Mouse (Mus musculus) midbrain, embryonic 13.5 days (tissue): ENCODE results near the gene Pigk. TPM values are rescaled to one million over a fixed set of nuclear protein-coding genes. Genes with fewer than 3 reads are reported as not detected.

Experiments
- ATAC-seq: fragments of 200-750 bp; cut with Nextera tagmentation; 2 replicates; pipeline ENCODE4 v1.8.0; 2017; ENCODE audit warnings: mild to moderate bottlenecking, moderate TSS enrichment, moderate library complexity
- H3K27ac ChIP-seq: fragments of 300-500 bp; sonication (generic); 2 replicates; pipeline ENCODE4 v1.5.1; 2015; ENCODE audit warnings: inconsistent platforms, mild to moderate bottlenecking, moderate library complexity
- H3K27me3 ChIP-seq: fragments of 300-500 bp; sonication (generic); 2 replicates; pipeline ENCODE4 v1.6.1; 2015; ENCODE audit warnings: mild to moderate bottlenecking, inconsistent platforms
- H3K36me3 ChIP-seq: fragments of 300-500 bp; sonication (generic); 2 replicates; pipeline ENCODE4 v1.6.1; 2015; ENCODE audit warnings: mild to moderate bottlenecking, inconsistent platforms
- H3K4me1 ChIP-seq: fragments of 300-500 bp; sonication (generic); replicated peaks from 2 replicates; pipeline ENCODE4 v1.6.1; 2015; ENCODE audit warnings: inconsistent platforms
- H3K4me2 ChIP-seq: fragments of 300-500 bp; sonication (generic); replicated peaks from 2 replicates; pipeline ENCODE4 v1.6.1; 2015; ENCODE audit warnings: moderate library complexity, mild to moderate bottlenecking, inconsistent platforms
- H3K4me3 ChIP-seq: fragments of 300-500 bp; sonication (generic); replicated peaks from 2 replicates; pipeline ENCODE4 v1.5.1; 2015; ENCODE audit warnings: mild to moderate bottlenecking, inconsistent platforms
- H3K9ac ChIP-seq: fragments of 300-500 bp; sonication (generic); replicated peaks from 2 replicates; pipeline ENCODE4 v1.6.1; 2015; ENCODE audit warnings: mild to moderate bottlenecking, inconsistent platforms
- H3K9me3 ChIP-seq: fragments of 300-500 bp; sonication (generic); 2 replicates; pipeline ENCODE4 v1.6.1; 2016; ENCODE audit warnings: mild to moderate bottlenecking, inconsistent platforms
- WGBS: fragments of 180-500 bp; shearing (Covaris S2); methylation state at CpG from one replicate; pipeline ENCODE4 v1.1.7; 2015; 5-methylcytosine and 5-hydroxymethylcytosine counted together
- polyA plus RNA-seq: library from polyadenylated mRNA; unstranded; fragments of >200 nt; fragmentation: Nextera tagmentation; extraction: Ambion mirVana; gene quantifications from 2 replicates; pipeline ENCODE4 v1.2.1, GENCODE M21; 2015

Gene Pigk
- polyA plus RNA-seq, result 35.9 and 45.9 TPM in 2 replicates

DNA sequence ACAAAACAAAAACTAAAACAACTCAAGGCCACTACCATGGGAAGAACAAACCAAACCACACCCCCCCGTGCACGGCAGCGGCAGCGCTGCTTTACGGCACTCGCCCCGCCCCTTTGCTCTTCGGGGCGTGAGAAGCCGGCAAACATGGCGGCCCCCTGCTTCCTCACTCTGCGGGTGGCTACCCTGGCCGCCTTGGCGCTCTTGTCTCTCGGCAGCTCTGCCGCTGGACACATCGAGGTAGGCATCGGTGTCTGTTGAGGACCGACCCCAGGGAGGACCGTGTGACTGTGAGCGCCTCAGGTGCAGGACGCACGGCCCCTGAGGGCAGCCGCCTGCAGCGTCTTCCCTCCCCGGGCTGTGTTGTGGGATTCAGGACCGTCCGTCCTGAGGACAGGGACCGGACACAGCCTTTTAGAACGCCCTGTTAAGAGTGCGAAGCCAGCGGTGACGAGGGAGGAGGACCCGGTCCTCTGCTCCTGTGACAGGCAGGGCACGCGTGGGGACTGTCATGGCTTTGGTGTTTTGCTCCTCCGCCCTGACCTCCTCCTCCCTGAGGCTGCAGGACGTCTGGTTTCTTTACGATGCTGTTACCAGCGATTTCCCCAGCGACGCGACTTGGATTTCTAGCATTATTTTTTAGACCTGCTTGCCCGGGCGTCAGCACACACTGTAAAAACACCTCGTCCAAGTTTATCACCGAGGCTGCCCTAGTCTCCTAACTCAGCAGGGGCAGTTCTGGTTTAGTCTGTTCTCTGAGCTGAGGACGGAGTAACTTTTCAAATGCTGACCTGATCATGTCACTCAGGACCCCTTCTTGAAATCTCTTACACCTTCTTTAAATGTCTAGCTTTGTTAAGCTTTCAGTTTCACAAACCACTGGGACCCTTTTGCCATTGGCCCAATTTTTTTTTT, at the start of gene Pigk:
TSS of gene Pigk (plus strand) at position 110 of the 912 bp plus-strand sequence.
- peak within 1 kb of the TSS; percentile 99 for H3K4me3 ChIP-seq
- under 1% methylated on average over 48 of the region's 48 CpGs for WGBS
- H3K4me1 ChIP-seq, result peaks cover 14% of the 10 kb centered on the region
- peak; percentile 92 for ATAC-seq
- H3K4me2 ChIP-seq, result peak within 1 kb of the TSS; percentile 76
- peaks cover 10% of the 10 kb centered on the region for H3K36me3 ChIP-seq
- H3K9me3 ChIP-seq, result no peaks in the 10 kb centered on the region
- no peaks in the 10 kb centered on the region for H3K27me3 ChIP-seq
- peak within 1 kb of the TSS; percentile 92 for H3K9ac ChIP-seq
- H3K27ac ChIP-seq, result peak within 1 kb of the TSS; percentile 62

GRCm38 (mm10) chr3:152666991-152667355, 46.9 kb upstream of the Pigk start:
- peak overlapping the region; percentile 98 for H3K4me2 ChIP-seq

DNA sequence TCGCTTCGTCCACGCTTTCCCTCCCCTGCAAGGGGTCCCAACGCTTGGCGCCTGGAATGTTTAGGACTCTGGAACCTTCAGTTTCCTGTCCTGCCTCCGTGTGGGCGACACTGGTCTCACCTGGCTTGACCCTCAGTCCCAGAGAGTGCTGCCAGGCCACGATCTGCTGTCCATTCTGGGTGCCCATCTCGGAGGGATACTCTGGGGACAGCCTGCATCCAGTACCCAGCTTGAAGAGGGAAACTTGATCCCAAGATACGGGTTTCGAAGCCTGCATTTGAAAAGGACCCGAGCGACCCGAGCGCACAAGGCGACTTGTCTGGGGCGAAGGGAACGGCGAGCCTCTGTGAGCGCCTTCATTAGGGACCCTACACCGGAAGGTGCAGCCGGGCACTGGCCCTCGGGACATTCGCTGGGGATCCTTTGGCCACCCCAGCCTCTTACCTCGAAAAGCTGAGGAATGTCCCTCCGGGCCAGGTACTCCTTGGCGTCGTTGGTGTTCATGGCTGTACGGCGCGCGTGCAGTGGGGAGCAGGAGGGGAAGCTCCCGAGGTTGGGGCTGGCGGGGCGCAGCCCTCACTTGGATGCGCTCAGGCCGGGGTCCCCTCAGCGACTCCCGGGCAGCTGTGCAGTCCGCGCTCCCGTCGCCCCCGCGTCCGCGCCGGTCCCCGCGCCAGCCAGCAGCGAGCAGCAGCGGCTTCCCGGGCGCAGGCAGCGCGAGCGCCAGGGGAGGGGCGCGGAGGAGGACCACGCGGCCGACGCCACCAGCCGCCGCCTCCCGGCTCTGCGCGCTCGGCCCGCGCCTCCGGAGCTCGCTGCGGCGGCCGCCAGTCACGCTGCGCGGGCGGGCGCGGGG, 46.3 kb upstream of the Pigk start:
- Histone ChIP-seq H3K4me2 (peak overlapping the region; percentile 98), H3K4me1 (peaks cover 12% of the 10 kb centered on the region), H3K27me3 (peaks cover 47% of the 10 kb centered on the region), H3K9ac (peak overlapping the region; percentile 70), H3K36me3 (no peaks in the 10 kb centered on the region), H3K4me3 (peak overlapping the region; percentile 59), H3K27ac (no peak overlapping the region), H3K9me3 (no peaks in the 10 kb centered on the region)
- under 1% methylated on average over 59 of the region's 82 CpGs for WGBS
- ATAC-seq, result peak; percentile 89

More at GRCm38 (mm10) chr3:152666991-152667355, 46.9 kb upstream of the Pigk start:
- Histone ChIP-seq H3K4me1 (peaks cover 12% of the 10 kb centered on the region), H3K9me3 (no peaks in the 10 kb centered on the region), H3K9ac (peak overlapping the region; percentile 70), H3K4me3 (peak overlapping the region; percentile 59), H3K27me3 (peaks cover 47% of the 10 kb centered on the region), H3K36me3 (no peaks in the 10 kb centered on the region), H3K27ac (no peak overlapping the region)
- WGBS, result under 1% methylated on average over 16 of the region's 16 CpGs
- peak; percentile 49 for ATAC-seq

- Histone ChIP-seq H3K27me3 (peaks cover 47% of the 10 kb centered on the region), H3K4me2 (peak within 1 kb of the TSS; percentile 98), H3K36me3 (no peaks in the 10 kb centered on the region), H3K4me3 (peak within 1 kb of the TSS; percentile 59), H3K4me1 (peaks cover 12% of the 10 kb centered on the region), H3K9me3 (no peaks in the 10 kb centered on the region), H3K27ac (no peak within 1 kb of the TSS), H3K9ac (peak within 1 kb of the TSS; percentile 70)
- ATAC-seq, result peak; percentile 60
- 45% methylated on average over 1 of the region's 5 CpGs for WGBS
These were observed 45.7 kb upstream of the Pigk start, which contains the start of gene Ak5 for GRCm38 (mm10) chr3:152668239-152668638. TSS of gene Ak5 (minus strand) at chr3:152668360.

- Histone ChIP-seq H3K27ac (no peak overlapping the region), H3K9me3 (no peaks in the 10 kb centered on the region), H3K4me2 (no peak overlapping the region), H3K9ac (no peak overlapping the region), H3K4me3 (no peak overlapping the region), H3K36me3 (no peaks in the 10 kb centered on the region), H3K27me3 (peaks cover 47% of the 10 kb centered on the region), H3K4me1 (peaks cover 12% of the 10 kb centered on the region)
- no peak for ATAC-seq
- 83% methylated on average over 2 of the region's 2 CpGs for WGBS
These were observed 45.1 kb upstream of the Pigk start for GRCm38 (mm10) chr3:152668793-152669192.

DNA sequence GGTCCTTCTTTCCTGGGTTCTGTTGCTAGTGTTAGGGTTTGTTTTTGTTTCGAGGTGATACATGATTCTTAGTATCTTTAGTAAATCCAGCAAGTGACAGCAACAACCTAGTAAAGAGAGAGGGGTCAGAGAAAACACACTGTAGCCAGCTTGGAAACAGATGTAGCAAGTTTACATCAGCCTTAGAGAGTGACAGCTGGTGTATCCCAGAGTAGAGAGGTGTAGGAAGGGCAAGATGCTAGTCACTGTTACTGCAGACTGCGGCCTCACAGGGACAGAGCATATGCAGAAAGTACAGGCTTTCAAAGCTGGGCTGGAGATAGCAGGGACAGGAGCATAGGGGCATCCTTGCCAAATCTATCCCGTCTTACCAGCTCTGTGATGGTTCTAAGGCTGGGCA, 44.1 kb upstream of the Pigk start:
- Histone ChIP-seq H3K4me2 (no peak overlapping the region), H3K27me3 (peaks cover 47% of the 10 kb centered on the region), H3K9me3 (no peaks in the 10 kb centered on the region), H3K9ac (no peak overlapping the region), H3K36me3 (no peaks in the 10 kb centered on the region), H3K4me3 (no peak overlapping the region), H3K27ac (no peak overlapping the region), H3K4me1 (peaks cover 12% of the 10 kb centered on the region)
- ATAC-seq, result no peak
- 85% methylated on average over 3 of the region's 3 CpGs for WGBS

- ATAC-seq, result no peak
These were observed 39.2 kb upstream of the Pigk start for GRCm38 (mm10) chr3:152674663-152675062.

DNA sequence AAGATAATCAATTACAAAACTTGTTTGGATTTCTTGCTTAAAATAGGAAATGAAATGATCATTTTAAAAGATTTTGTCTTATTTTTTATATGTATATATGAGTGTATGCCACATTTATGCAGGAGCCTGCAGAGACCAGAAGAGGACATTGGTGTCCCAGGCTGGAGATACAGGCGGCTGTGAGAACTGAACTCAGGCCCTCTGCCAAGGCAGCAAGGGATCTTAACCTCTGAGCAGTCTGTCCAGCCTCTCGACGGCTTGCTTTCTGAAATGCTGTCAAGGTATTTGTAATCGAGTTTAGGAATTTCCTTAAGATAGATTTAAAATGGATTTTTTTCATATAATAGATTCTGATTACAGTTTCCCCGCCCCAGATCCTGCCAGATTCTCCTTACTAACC, 25.4 kb upstream of the Pigk start:
- ATAC-seq, result no peak
- H3K4me1 ChIP-seq, result no peaks in the 10 kb centered on the region
- no peaks in the 10 kb centered on the region for H3K9me3 ChIP-seq
- 85% methylated on average over 5 of the region's 5 CpGs for WGBS
- no peak overlapping the region for H3K27ac ChIP-seq
- no peak overlapping the region for H3K4me3 ChIP-seq
- no peaks in the 10 kb centered on the region for H3K27me3 ChIP-seq
- no peak overlapping the region for H3K4me2 ChIP-seq
- H3K36me3 ChIP-seq, result no peaks in the 10 kb centered on the region
- no peak overlapping the region for H3K9ac ChIP-seq

More at GRCm38 (mm10) chr3:152674663-152675062, 39.2 kb upstream of the Pigk start:
- H3K4me2 ChIP-seq, result no peak overlapping the region
- no peak overlapping the region for H3K27ac ChIP-seq
- no peak overlapping the region for H3K9ac ChIP-seq
- no peaks in the 10 kb centered on the region for H3K36me3 ChIP-seq
- no peak overlapping the region for H3K4me3 ChIP-seq
- 81% methylated on average over 6 of the region's 6 CpGs for WGBS
- H3K4me1 ChIP-seq, result no peaks in the 10 kb centered on the region
- peaks cover 4% of the 10 kb centered on the region for H3K27me3 ChIP-seq
- H3K9me3 ChIP-seq, result no peaks in the 10 kb centered on the region

DNA sequence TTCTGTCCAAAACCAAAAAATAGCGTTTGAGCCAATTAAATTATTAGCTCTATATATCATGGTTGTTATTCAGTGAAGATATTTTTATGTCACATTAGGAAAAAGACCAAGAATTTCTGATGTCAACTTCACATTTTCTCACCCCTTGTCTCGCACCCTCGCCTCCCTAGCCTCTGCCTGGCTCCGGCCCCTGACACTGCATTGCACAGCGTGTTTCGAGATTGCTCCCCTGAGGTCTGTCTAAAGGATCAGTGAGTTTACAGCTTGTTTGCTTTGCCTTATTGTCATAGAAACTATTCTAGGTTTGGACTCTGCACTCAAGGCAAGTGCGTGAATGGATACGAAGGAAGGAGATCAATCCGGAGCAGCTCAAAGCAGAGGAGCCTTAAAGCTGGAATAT, 24.8 kb upstream of the Pigk start:
- H3K27me3 ChIP-seq, result no peaks in the 10 kb centered on the region
- WGBS, result 80% methylated on average over 9 of the region's 9 CpGs
- no peak overlapping the region for H3K4me2 ChIP-seq
- no peaks in the 10 kb centered on the region for H3K36me3 ChIP-seq
- ATAC-seq, result no peak
- H3K9ac ChIP-seq, result no peak overlapping the region
- H3K4me1 ChIP-seq, result no peaks in the 10 kb centered on the region
- no peak overlapping the region for H3K27ac ChIP-seq
- no peak overlapping the region for H3K4me3 ChIP-seq
- no peaks in the 10 kb centered on the region for H3K9me3 ChIP-seq

GRCm38 (mm10) chr3:152694950-152695349, 18.9 kb upstream of the Pigk start:
- H3K36me3 ChIP-seq, result no peaks in the 10 kb centered on the region
- no peak for ATAC-seq

DNA sequence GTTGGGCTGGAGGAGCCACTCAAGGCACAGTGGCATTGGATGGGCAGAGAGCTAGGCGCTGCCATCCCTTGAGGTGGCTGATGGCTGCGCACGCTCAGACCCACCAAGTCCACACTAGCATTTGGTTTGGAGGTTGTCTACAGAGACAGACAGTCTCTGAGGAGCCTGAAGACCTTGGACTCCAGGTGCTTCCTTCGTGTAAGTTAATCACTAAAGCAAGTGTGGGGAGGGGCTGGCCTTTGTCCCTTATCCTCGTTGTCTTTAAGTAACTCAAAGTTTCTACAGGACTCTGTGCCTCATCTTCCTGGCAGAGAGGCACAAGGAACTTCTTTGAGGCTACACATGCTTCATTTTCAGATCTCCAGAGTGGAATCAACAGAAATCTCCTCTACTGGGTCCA, 15.9 kb upstream of the Pigk start:
- Histone ChIP-seq H3K36me3 (no peaks in the 10 kb centered on the region), H3K27ac (no peak overlapping the region), H3K4me2 (no peak overlapping the region), H3K4me3 (no peak overlapping the region), H3K9ac (no peak overlapping the region), H3K27me3 (no peaks in the 10 kb centered on the region), H3K9me3 (no peaks in the 10 kb centered on the region), H3K4me1 (no peaks in the 10 kb centered on the region)
- no peak for ATAC-seq
- 88% methylated on average over 5 of the region's 5 CpGs for WGBS

More at GRCm38 (mm10) chr3:152694950-152695349, 18.9 kb upstream of the Pigk start:
- Histone ChIP-seq H3K27ac (no peak overlapping the region), H3K4me1 (no peaks in the 10 kb centered on the region), H3K4me2 (no peak overlapping the region), H3K9me3 (no peaks in the 10 kb centered on the region), H3K9ac (no peak overlapping the region), H3K27me3 (no peaks in the 10 kb centered on the region), H3K4me3 (no peak overlapping the region)
- WGBS, result 95% methylated on average over 3 of the region's 3 CpGs

GRCm38 (mm10) chr3:152699261-152699660, 14.6 kb upstream of the Pigk start:
- no peaks in the 10 kb centered on the region for H3K9me3 ChIP-seq
- WGBS, result 74% methylated on average over 8 of the region's 8 CpGs
- H3K36me3 ChIP-seq, result no peaks in the 10 kb centered on the region
- H3K4me2 ChIP-seq, result no peak overlapping the region
- no peak overlapping the region for H3K4me3 ChIP-seq
- no peak overlapping the region for H3K27ac ChIP-seq
- ATAC-seq, result no peak
- no peaks in the 10 kb centered on the region for H3K27me3 ChIP-seq
- H3K4me1 ChIP-seq, result no peaks in the 10 kb centered on the region
- H3K9ac ChIP-seq, result no peak overlapping the region
